In genomic region chr19:55768889-55769288, GRCm38 (mm10) we compare ENCODE assay signal across 11 mouse cellular contexts. TPM values are rescaled to one million over a fixed set of nuclear protein-coding genes. Genes with fewer than 3 reads are reported as not detected.
A peak's percentile ranks its signal among the peaks of the same experiment; 100 is the strongest.
DNase-seq lines count a peak whose midpoint lies in the region; ATAC-seq lines count a peak whose summit lies in the region.
"Had no signal": no experiment of that assay in that cellular context is flagged by ENCODE, and none has a peak within 500 bp of the region (broad histone marks: within the 10 kb centered on the region; RNA-seq: fewer than 3 reads in every experiment).

No protein-coding gene starts in this region.

- no peak; the same call in 1 of the 2 replicates for ATAC-seq in midbrain, embryonic 15.5 days (replicated peaks)
- ATAC-seq in midbrain, embryonic 13.5 days = no peak
- ATAC-seq in intestine, embryonic 16.5 days = 0 out of 2 replicates have a peak, but pooled peaks have one; percentile 44

- DNase-seq in MEL-GATA-1-ER (ENCODE audit: extremely low read depth, low read depth) = peak; percentile 36
- peak; percentile 93 for DNase-seq in splenic B cell, adult 2 months (ENCODE audit: low read depth, low spot score)
- DNase-seq in kidney, adult 18-20 months = no peak
- DNase-seq in gastrocnemius, adult 8-10 months (ENCODE audit: low spot score in 2 of 2) = no peak
- DNase-seq: cerebellum, postnatal 14 days; kidney, postnatal 10 days; lung, postnatal 4 days had no signal

- H3K36me3 ChIP-seq in midbrain, embryonic 15.5 days (replicated peaks) = no peaks in the 10 kb centered on the region
- no peaks in the 10 kb centered on the region for H3K36me3 ChIP-seq in midbrain, embryonic 13.5 days
- no peaks in the 10 kb centered on the region for H3K36me3 ChIP-seq in intestine, embryonic 16.5 days (ENCODE audit: control insufficient read depth, insufficient read depth, low read length)
- no peaks in the 10 kb centered on the region for H3K36me3 ChIP-seq in splenic B cell, adult 2 months (ENCODE audit: control insufficient read depth, insufficient read depth, low read length, poor library complexity, severe bottlenecking)
- H3K36me3 ChIP-seq: forebrain, embryonic 12.5 days had no signal

- 71% methylated on average over 11 of the region's 11 CpGs for WGBS in midbrain, embryonic 15.5 days
- 73% methylated on average over 11 of the region's 11 CpGs for WGBS in midbrain, embryonic 13.5 days
- WGBS in intestine, embryonic 16.5 days = 67% methylated on average over 11 of the region's 11 CpGs

- H3K9me3 ChIP-seq in midbrain, embryonic 15.5 days = no peaks in the 10 kb centered on the region
- no peaks in the 10 kb centered on the region for H3K9me3 ChIP-seq in midbrain, embryonic 13.5 days
- H3K9me3 ChIP-seq in intestine, embryonic 16.5 days (ENCODE audit: control insufficient read depth, low read length) = no peaks in the 10 kb centered on the region
- H3K9me3 ChIP-seq: forebrain, embryonic 12.5 days had no signal

- H3K9ac ChIP-seq in midbrain, embryonic 15.5 days = no peak overlapping the region
- no peak overlapping the region for H3K9ac ChIP-seq in midbrain, embryonic 13.5 days (replicated peaks)
- H3K9ac ChIP-seq in intestine, embryonic 16.5 days (ENCODE audit: low read depth, low read length) = no peak overlapping the region
- H3K9ac ChIP-seq: forebrain, embryonic 12.5 days had no signal

- no peak overlapping the region for H3K4me2 ChIP-seq in midbrain, embryonic 15.5 days
- no peak overlapping the region for H3K4me2 ChIP-seq in midbrain, embryonic 13.5 days (replicated peaks)
- H3K4me2 ChIP-seq in intestine, embryonic 16.5 days (ENCODE audit: low read depth, low read length) = no peak overlapping the region
- H3K4me2 ChIP-seq: forebrain, embryonic 12.5 days had no signal

- H3K4me3 ChIP-seq in midbrain, embryonic 15.5 days = no peak overlapping the region
- no peak overlapping the region for H3K4me3 ChIP-seq in midbrain, embryonic 13.5 days (replicated peaks)
- no peak overlapping the region for H3K4me3 ChIP-seq in intestine, embryonic 16.5 days (ENCODE audit: low read length)
- H3K4me3 ChIP-seq: forebrain, embryonic 12.5 days had no signal

- 0 out of 2 replicates have a peak overlapping the region, but pooled peaks have one; percentile 38 for H3K27ac ChIP-seq in midbrain, embryonic 15.5 days
- no peak overlapping the region for H3K27ac ChIP-seq in midbrain, embryonic 13.5 days
- H3K27ac ChIP-seq in intestine, embryonic 16.5 days (ENCODE audit: low read length) = no peak overlapping the region
- H3K27ac ChIP-seq: forebrain, embryonic 12.5 days had no signal

- peaks cover 52% of the 10 kb centered on the region for H3K4me1 ChIP-seq in midbrain, embryonic 15.5 days
- peaks cover 67% of the 10 kb centered on the region for H3K4me1 ChIP-seq in midbrain, embryonic 13.5 days (replicated peaks)
- H3K4me1 ChIP-seq in intestine, embryonic 16.5 days (ENCODE audit: control insufficient read depth, insufficient read depth, low read length) = peaks cover 30% of the 10 kb centered on the region

- no peaks in the 10 kb centered on the region for H3K27me3 ChIP-seq in midbrain, embryonic 15.5 days (replicated peaks)
- no peaks in the 10 kb centered on the region for H3K27me3 ChIP-seq in midbrain, embryonic 13.5 days
- no peaks in the 10 kb centered on the region for H3K27me3 ChIP-seq in intestine, embryonic 16.5 days (replicated peaks; ENCODE audit: control insufficient read depth, insufficient read depth, low read length)
- no peaks in the 10 kb centered on the region for H3K27me3 ChIP-seq in splenic B cell, adult 2 months (ENCODE audit: control insufficient read depth, insufficient read depth, low read length, poor library complexity, severe bottlenecking)
- H3K27me3 ChIP-seq: forebrain, embryonic 12.5 days had no signal

RNA-seq across cellular contexts. Expression of gene Tcf7l2, which starts 27.3 kb away (rescaled TPM):
- 729 and 759 TPM in 2 replicates for polyA plus RNA-seq in midbrain, embryonic 15.5 days (2015; fragmentation: Nextera tagmentation; extraction: Ambion mirVana)
- polyA plus RNA-seq in midbrain, embryonic 13.5 days (2015; fragmentation: Nextera tagmentation; extraction: Ambion mirVana) = 584 and 798 TPM in 2 replicates
- 57.1 and 58.4 TPM in 2 replicates for polyA plus RNA-seq in intestine, embryonic 16.5 days (2015; fragmentation: Nextera tagmentation; extraction: Ambion mirVana)
- 10 to 100 TPM in 1 of 4 experiments, 1 to 10 TPM in 3; 5.7 to 10.7 (median 7.7) TPM for total RNA-seq in gastrocnemius, adult 8-10 months (2022)

Comparison
In these comparisons a context has a peak if more than half of its experiments do, and no peak if none do; other contexts are left out.
1. DNase-seq: peak in MEL-GATA-1-ER (single experiment) and splenic B cell, adult 2 months (single experiment); none in kidney, adult 18-20 months (single experiment) and gastrocnemius, adult 8-10 months (0 of 2).